Mouse (Mus musculus) testis, postnatal 14 days (tissue): ENCODE measurements around the gene Mrgpre.

ENCODE experiments used
- DNase-seq: peaks from one replicate; pipeline ENCODE4 v3.0.0; 2021; ENCODE audit warnings: low spot score

The Mrgpre gene

DNA sequence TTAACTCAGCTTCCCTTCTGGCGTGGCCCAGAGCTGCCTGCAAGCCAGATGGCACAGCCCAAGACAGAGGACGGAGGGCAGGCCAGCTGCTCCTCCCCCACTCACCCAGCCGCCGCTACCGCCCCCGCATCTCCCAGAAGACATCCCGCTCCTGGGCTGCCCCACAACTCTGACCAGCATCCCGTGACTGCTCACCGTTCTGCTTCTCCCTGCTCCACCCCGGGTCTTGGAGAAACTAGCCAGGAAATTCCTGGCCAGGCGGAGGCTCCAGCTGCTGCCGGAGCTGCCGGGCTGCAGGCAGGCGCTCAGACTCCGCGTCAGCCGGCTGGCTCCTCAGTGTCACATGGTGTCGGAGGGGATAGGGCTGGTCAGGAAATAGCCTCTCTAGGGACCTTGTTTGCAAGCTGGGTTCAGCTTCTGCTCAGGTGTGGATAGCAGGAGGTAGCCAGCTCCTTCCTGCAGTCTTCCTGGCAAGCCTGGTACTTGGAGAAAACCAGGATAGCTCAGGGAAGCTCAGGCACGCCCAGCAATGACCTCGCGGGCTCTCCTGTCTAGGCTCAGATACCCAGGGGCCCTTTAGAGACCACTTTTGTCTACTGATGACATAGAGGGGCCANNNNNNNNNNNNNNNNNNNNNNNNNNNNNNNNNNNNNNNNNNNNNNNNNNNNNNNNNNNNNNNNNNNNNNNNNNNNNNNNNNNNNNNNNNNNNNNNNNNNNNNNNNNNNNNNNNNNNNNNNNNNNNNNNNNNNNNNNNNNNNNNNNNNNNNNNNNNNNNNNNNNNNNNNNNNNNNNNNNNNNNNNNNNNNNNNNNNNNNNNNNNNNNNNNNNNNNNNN is at the start of gene Mrgpre:
Mrgpre (minus strand) TSS at position 505 of the 834 bp plus-strand sequence.
- peak; percentile 81 for DNase-seq

DNA sequence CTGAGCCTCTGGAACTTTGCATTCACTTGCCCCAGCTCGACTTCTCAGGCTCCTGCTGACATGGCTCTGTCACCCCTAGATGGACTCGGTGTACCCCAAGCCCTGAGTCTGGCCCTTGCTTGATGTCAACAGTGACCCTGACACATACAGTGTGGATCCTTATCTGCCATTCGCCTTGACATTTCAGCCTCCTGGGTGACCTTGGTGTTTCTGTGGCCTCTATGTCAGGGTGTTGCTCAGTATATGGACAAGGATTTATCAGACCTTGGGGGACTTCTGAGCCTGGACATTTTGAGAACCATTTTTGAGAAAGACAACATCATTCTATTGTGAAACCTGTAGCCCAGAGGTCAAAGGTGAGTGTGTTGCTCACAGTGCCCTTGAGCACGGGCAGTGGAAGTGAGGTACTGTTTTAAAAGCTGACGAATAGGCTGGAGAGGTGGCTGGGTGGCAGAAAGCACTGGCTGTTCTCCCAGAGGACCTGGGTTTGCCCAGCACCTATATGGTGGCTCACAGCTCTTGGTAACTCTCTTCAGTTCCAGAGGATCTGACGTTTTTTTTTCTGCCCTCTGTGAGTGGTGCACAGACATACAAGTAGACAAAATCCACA is 49.4 kb upstream of the Mrgpre start:
- no peak for DNase-seq

DNA sequence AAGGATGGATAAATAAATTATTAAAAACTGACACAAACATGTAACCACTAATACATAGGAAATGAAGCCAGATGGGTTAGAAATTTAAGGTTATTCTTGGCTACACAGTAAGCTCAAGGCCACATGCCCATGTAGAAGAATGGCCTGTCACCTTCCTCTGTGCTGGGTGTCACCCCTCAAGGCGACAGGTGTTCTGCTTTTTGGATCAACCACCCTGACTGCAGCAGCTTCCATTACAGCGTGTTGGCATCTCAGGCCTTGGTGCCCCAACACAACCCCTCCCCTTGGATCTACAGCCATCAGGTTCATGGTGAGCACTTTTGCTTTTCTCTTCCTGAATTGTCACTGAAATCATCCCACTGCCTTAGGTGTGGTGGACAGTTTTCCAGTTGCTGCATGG is 48.3 kb upstream of the Mrgpre start:
- no peak for DNase-seq

DNA sequence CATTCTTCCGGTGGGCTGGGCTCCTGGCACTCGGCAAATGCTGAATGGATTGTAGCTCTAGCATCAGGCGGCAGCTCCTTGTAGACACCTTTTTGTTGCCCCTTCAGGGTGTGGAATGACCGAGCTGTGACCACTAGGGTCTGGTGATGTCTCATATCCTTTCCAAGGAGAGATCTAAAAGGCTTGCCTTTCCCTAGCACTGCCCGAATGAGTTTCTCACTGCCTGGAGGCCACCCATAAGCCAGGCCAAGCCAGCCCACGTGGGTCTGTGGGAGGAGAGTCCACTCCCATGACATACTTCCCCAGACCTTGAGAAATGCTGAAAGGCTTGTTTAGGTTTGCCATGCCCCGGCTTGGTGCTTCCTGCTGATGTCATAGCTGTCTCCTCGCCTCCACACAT is 47.9 kb upstream of the Mrgpre start:
- DNase-seq, result no peak

DNA sequence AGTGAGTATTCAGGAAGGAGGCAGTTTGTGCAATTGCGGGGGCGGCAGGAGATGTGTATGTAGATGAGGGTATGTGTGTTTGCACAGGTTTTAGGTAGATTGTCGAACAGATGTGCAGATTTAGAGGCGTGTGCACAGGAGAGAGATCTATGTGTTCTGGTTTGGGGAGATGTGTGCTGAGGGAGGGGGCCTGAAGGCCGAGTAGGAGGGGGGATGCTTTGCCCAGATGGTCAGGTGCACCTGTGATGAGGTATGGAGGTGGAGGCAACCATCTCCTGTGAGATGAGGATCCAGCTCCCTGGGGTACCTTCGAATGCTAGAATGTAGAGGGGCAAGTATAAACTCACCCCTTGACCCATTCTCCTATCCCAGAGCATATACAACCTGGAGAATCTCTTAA is 46.1 kb upstream of the Mrgpre start:
- DNase-seq, result no peak

DNA sequence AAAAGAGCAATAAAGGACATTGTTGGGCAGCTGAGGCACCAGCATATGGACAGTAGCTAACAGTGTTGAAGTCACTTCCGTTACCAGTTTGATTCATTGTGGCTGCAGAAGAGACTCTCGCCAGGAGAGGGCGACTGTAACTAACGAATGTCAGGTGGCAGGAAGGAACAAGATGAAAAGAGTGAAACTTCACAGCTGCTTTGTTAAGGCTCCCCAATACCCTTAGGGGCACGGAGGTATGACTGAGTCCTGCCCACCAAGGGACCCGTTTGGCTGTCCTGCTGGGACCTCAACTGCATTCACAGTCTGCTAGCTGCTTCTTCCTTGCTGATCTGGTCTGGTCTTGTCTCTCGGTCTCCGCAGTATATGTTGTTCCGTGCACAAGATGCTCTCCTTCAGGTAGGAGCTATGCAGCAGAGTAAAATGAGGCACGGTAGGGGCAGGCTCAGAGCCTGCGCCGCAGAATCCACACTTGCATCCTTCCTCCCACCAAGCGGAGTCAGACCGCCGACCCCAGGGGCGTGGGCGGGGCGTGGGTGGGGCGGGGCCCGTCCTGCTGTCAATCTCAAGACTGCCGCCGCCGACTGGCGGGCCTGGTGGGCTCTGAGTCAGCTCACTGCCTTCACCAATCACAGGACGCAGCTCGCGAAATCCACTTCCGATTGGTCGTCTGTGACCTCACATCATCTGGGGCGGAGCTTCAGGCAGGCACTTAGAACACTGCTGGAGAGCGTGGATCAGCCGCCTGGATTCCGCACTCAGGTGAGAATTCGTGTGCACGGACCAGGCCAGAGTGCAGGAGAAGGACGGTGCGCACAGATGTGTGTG is 45.4 kb upstream of the Mrgpre start:
- DNase-seq, result peak; percentile 95

DNA sequence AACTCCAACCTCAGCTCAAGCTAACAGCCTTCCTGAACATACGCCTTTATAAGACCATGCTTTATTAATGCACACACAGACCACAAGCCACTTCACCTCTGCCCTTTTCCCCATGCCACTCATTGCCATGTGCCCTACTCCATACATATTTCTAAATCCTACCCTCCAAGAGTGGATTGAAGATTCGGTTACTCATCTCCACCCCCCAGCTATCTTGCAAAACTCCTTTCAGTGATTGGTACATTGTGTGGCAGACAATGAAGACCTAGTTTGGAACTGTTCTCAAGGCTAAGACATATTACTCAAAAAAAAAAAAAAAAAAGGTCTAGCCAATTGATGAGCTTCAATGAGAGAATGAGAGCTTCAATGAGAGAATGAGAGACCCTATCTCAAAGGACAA is 42.7 kb upstream of the Mrgpre start:
- DNase-seq, result no peak

DNA sequence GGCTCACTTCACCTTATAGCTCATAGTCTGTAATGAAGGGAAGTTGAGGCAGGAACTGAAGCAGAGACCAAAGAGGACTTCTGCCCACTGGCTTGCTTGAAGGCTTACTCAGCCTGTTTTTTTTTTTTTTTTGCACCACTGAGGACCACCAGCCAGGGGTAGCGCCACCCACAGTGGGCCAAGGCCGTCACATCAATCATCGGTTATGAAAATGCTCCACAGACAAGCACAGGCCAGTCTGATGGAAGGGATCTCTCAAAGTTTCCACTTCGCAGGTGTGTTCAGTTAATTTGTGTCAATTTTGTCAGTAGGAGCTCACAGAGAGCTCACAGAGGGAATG is 38.9 kb upstream of the Mrgpre start:
- DNase-seq, result peak; percentile 67

DNA sequence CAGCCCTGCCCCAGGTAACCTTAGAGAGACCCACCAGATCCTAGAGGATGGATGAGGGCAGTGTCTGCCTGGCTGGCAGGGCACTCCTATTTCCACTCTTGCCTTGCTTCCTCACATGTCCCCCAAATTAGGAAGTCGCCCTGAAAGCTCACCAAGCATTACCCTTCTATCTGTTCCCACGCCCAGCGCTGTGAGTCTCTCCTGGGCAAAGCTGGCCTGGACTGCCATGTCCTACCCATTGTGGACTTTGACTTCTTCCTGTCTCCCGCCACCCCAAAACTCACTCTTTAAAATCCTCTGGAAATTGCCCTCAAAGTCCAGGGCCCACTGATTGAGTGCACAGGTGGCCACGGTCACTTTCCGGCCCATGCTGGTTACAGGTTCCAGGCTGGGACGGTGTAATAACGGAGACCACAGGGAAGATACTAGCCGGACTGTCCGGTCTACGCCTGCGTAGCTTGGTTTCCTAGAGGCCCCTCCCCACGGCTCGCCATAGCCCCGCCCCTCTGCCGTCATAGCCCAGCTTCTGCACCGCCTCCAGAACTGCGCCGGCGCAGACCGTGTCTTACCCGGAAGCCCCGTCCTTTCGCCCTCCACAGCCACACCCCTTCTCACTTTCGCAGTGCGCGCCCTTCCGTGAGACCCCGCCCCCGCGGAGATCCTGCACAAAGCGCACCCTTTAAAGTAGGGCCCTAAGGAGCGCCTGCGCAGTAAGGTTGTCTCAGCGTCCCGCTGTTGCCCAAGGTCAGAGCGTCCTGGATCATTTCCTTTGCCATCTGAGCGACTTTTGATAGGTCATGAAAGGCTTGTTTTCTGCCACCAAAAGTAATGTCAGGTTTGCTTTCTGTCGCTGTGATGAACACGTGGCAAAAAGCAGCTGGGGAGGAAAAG is 38.3 kb upstream of the Mrgpre start, which contains the start of the genes Nadsyn1 and Dhcr7:
Nadsyn1 (minus strand) TSS at position 475 of the 891 bp plus-strand sequence.
Dhcr7 (plus strand) TSS at position 771 of the 891 bp plus-strand sequence.
- peak; percentile 99 for DNase-seq

DNA sequence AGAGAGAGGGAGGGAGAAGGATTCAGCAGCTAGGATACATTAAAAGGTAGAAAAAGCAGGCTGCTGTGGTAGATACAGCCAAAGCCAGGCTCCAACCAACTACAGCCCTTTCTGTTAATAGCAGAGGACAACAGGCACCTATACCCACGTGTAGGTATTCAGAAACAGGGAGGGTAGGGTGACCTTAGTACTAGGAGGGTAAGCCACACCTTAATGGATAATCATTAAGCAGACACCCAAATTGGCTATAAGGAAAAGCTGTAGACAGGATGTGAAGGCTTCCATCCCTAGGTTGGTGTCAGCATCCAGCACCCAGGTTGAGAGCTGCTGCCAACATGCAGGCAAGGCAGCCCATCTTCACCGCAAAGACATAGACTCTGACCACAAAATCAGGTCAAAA is 36.9 kb upstream of the Mrgpre start:
- no peak for DNase-seq

DNA sequence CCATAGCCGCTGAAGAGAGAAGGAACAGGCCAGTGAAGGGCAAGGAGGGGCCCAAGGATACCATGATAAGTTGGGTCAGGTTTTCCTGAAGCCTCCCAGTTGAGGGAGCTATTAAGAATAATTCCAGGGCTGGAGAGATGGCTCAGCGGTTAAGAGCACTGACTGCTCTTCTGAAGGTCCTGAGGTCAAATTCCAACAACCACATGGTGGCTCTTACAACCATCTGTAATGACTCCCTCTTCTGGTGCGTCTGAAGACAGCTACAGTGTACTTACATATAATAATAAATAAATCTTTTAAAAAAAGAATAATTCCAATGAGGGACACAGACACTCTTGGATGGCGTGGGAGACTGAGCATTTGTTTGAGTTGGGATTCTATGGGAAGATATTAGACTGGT is 34.9 kb upstream of the Mrgpre start:
- no peak for DNase-seq

DNA sequence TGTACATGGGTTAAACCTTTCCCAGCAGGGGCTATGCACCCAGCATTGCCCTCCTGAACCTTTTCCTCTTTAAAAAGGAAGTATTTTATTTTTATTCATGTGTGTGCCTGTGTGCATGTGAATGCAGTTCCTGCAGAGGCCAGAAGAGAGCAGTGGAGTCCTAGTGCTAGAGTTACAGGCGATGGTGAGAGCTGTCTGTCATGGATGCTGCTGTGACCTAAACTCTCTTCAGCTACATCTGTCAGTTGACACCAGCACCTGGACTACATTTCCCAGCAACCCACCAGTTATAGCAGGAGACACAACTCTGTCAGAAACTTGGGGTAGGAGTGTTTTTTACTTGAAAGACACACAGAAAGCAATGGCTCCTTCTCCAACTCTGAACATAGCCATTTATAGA is 24.6 kb upstream of the Mrgpre start:
- DNase-seq, result no peak

DNA sequence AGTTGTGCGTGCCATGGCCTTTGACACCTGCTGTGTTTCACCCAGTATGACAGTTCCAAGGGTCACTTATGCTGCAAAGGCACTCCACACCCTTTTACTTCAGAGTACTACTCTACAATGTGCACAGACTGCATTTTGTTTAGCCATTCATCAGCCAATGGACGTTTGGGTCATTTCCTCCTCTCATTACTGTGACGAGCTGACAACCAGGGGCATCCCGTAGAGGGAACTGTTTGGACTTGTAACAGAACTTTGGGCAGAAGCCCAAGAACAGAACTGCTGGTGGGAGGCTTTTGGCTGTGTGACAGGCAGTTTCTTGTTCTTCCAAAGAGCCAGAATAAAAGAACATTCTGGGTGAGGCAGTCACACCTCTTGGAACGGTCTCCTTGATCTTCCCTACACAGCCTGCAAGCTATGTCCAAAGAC is 20.9 kb upstream of the Mrgpre start:
- peak; percentile 58 for DNase-seq

DNA sequence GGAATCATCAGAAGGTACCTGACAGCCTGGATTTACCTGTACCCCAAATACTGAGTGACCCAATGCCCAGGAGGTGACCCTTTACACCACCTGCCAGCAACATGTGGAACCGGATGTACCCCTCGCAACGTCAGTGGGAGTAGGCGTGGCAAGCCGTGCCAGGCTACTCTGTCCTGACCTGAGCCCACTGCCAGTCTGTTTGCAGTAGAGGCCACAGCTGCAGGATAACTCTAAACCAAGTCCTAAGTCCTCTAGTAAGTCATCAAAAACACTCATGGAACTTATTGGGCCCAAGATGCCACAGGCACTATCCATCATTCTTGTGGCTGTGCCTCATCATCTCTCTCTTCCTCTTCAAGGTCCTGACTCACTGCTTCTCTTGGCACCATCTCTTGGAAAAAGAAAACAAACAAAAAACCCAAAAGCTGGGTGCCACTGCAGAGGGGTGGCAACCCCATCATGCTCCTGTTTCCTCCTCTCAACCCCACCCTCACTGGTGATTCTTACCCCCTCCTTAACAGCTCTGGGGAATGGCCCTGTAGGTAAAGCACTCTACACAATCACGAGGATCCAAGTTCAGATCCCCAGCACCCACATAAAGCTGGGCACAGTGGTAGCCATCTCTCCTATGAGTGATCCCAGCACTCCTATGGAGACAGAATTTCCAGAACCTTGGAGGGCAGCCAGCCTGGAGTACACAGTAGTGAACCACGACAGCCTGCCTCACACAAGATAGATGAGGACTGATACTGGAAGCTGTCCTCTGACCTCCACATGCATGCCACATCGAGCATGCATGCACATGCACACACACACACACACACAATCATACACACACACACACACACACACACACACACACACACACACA is 17.1 kb upstream of the Mrgpre start:
- DNase-seq, result no peak

DNA sequence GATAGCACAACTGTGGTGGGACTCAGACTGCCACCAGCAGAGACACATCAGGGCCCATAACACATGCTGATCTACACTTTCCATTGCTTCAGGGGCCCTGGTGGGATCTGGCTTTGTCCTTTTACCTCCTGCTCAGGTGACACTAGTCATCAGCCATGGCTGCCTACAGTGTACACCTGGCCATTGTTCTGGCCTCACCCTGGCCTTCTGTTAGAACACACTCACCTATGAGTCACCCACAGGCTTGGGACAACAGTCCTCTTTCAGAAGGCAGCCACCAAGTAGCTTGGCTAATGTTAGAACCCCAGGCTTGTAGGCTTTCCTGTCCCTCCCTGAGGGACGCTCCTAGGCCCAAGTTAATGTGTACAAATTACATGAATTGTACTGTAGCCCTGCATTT is 16.5 kb upstream of the Mrgpre start:
- no peak for DNase-seq

DNA sequence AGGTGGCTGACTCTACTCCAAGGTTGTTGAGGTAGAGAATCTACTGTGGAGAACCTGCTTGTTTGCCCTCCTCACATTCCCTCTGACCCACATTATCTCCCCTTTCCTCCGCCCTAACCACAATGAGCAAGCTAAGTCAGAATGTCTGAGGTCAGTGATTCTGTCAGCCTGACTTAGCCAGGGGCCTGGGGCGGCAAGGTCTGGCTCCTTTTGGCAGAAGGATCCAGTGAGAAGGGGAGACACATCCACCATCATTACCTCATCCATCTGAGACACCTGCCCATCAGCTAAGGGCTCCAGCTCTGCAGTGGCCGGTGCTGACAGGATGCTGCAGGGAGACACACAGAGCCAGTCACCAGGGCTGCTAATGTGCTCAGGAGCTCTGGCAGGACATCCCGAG is 14.5 kb upstream of the Mrgpre start:
- DNase-seq, result no peak

DNA sequence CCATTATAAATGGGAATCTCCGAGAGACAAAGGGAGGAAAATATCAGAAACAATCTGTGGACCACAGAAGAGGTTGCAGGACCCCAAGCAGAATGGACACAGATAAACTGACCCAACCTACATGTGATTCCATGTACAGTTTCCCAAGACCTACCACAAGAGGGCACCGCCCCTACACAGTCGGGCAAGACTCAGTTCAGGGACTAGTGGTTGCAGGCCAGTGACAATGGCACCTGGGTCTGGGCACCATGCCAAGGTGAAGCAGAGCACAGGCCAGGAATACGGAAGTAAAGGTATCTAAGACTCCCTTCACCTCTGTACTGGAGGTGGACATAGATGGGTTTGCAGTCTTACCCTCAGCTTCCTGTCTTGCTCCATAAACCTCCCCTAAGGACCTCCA is 8.8 kb upstream of the Mrgpre start:
- no peak for DNase-seq

DNA sequence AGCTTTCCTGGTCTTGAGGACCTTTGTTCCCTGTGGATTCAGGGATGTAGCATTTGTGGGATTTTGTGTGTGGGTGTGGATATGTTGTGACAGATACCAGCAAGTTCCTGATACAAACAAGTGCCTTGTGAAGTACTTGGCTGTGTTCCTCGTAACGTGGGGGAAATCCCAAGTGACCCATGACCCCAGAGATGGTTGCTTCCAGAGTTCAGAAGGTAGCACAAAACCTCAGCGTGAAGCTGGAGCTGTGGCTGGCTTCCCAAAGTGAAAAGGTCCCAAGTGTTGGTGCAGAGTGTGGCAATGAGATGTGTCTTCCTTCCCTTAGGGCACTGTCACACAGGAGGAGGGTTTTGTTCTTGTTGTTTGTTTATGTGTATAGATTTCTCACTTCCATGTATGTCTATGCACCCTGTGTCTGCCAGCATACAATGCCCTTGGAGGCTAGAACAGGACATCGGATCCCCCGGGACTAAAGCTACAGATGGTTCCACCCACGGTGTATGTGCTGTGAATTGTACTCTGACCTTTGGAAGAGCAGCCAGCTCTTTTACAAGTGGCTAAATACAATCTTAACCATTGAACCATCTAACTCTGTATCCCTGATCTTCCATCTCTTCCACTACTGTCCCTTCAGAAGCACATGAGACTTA is 8.2 kb upstream of the Mrgpre start:
- DNase-seq, result no peak

DNA sequence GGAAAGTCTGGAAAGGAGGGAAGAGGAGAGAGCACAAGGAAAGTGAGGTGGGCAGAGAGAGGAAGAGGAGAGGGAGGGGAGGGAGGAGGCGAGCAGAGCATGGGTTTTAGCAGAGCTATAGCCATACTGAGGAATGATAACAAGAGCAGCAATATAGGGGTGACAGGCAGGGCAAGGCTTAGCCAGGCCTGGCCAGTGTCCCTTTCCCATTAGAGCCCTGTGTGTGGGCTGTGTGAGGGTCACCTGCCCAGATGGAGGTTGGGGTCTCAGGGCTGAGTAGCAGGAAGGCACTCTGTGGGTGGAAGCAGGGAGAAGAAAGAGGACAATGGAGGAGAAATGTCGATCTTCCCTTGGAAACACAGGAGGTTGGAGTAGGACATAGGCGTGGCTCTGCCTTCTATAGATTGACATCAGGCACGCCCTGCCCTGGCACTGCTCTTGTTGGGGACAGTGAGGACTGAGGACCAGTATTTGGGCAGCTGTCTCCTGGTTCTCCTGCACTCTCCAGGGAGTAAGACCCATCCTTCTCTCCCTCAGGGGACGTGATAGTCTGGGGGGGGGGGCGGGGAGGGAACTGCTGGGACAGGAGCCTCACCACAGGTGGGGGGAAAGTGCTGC is 813 bp downstream of the Mrgpre start:
- DNase-seq, result no peak

DNA sequence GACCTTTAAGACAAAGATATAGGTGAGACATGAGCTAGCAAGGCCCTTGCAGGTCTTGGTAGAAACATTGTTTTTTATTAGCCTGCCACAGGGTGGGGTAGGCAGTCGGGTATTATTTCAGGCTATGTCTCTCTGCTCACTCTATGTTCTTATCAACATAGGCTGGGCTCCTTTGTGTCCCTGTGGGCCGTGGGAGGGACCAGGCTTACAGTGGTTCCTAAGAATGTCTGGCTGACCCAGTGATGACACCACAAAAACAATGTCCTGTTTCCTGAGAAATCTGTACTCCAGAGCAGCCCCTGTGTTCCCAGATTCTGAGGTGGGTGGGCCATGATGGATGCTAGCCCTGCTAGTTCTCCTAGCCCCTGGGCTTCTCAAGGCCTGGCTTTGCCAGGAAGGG is 6.9 kb downstream of the Mrgpre start:
- DNase-seq, result no peak
